Mouse (Mus musculus) splenic B cell, adult 2 months (primary cell): ENCODE measurements around the gene Hspe1.
"Not testable (repeated sequence)": the region's sequence is repeated elsewhere in the genome, so short reads cannot be mapped to it uniquely, and the experiment has no call there.

Experiments
- DNase-seq: peaks from one replicate; pipeline ENCODE4 v3.0.0-alpha.2; 2011; ENCODE audit warnings: low read depth, low spot score
- H3K27me3 ChIP-seq: 2 replicates; pipeline ENCODE4 v1.6.1; 2012; ENCODE audit warnings: mild to moderate bottlenecking, low read length, moderate library complexity, mixed read lengths; ENCODE audit not compliant: control insufficient read depth, poor library complexity, insufficient read depth, severe bottlenecking
- H3K36me3 ChIP-seq: 2 replicates; pipeline ENCODE4 v1.6.1; 2012; ENCODE audit warnings: mild to moderate bottlenecking, low read length, moderate library complexity, mixed read lengths; ENCODE audit not compliant: control insufficient read depth, poor library complexity, insufficient read depth, severe bottlenecking

The Hspe1 gene

GRCm38 (mm10) chr1:55087932-55088610, at the start of gene Hspe1, which contains the start of gene Hspd1:
Gene Hspe1 (plus strand): TSS chr1:55088132.
Gene Hspd1 (minus strand): TSS chr1:55088243.
- Histone ChIP-seq H3K27me3 (no peaks in the 10 kb centered on the region), H3K36me3 (peaks cover 13% of the 10 kb centered on the region)
- DNase-seq: peak; percentile 99

- no peak for DNase-seq
- Histone ChIP-seq H3K36me3 (no peaks in the 10 kb centered on the region), H3K27me3 (no peaks in the 10 kb centered on the region)
Observed at GRCm38 (mm10) chr1:55039944-55040343, 48.0 kb upstream of the Hspe1 start.

- H3K36me3 ChIP-seq: no peaks in the 10 kb centered on the region
- DNase-seq: no peak
- H3K27me3 ChIP-seq: no peaks in the 10 kb centered on the region
Observed at GRCm38 (mm10) chr1:55041691-55042090, 46.2 kb upstream of the Hspe1 start.

- no peaks in the 10 kb centered on the region for H3K27me3 ChIP-seq
- no peaks in the 10 kb centered on the region for H3K36me3 ChIP-seq
- DNase-seq: peak; percentile 59
Observed at GRCm38 (mm10) chr1:55042246-55042645, 45.7 kb upstream of the Hspe1 start.

GRCm38 (mm10) chr1:55043164-55043563, 44.8 kb upstream of the Hspe1 start:
- DNase-seq: no peak
- Histone ChIP-seq H3K36me3 (no peaks in the 10 kb centered on the region), H3K27me3 (no peaks in the 10 kb centered on the region)

GRCm38 (mm10) chr1:55048841-55049587, 38.9 kb upstream of the Hspe1 start:
- Histone ChIP-seq H3K27me3 (no peaks in the 10 kb centered on the region), H3K36me3 (no peaks in the 10 kb centered on the region)
- DNase-seq: no peak

GRCm38 (mm10) chr1:55051671-55052070, 36.3 kb upstream of the Hspe1 start:
- no peak for DNase-seq
- H3K27me3 ChIP-seq: no peaks in the 10 kb centered on the region
- no peaks in the 10 kb centered on the region for H3K36me3 ChIP-seq

GRCm38 (mm10) chr1:55052355-55052953, 35.5 kb upstream of the Hspe1 start, which contains the start of gene Coq10b:
Gene Coq10b (plus strand): TSS chr1:55052770.
- DNase-seq: peak; percentile 100
- H3K36me3 ChIP-seq: no peaks in the 10 kb centered on the region

GRCm38 (mm10) chr1:55053005-55053404, 34.9 kb upstream of the Hspe1 start:
- no peak for DNase-seq
- Histone ChIP-seq H3K36me3 (no peaks in the 10 kb centered on the region), H3K27me3 (no peaks in the 10 kb centered on the region)

More at GRCm38 (mm10) chr1:55052355-55052953, 35.5 kb upstream of the Hspe1 start, which contains the start of gene Coq10b:
- no peaks in the 10 kb centered on the region for H3K27me3 ChIP-seq

GRCm38 (mm10) chr1:55053596-55053995, 34.3 kb upstream of the Hspe1 start:
- Histone ChIP-seq H3K27me3 (no peaks in the 10 kb centered on the region), H3K36me3 (no peaks in the 10 kb centered on the region)
- no peak for DNase-seq

- DNase-seq: peak; percentile 67
- no peaks in the 10 kb centered on the region for H3K36me3 ChIP-seq
- H3K27me3 ChIP-seq: no peaks in the 10 kb centered on the region
Observed at GRCm38 (mm10) chr1:55055322-55056115, 32.4 kb upstream of the Hspe1 start.

GRCm38 (mm10) chr1:55058383-55058782, 29.5 kb upstream of the Hspe1 start:
- not testable (repeated sequence) for DNase-seq, H3K36me3 ChIP-seq, H3K27me3 ChIP-seq

GRCm38 (mm10) chr1:55061099-55061498, 26.8 kb upstream of the Hspe1 start:
- no peak for DNase-seq
- Histone ChIP-seq H3K36me3 (no peaks in the 10 kb centered on the region), H3K27me3 (no peaks in the 10 kb centered on the region)

- no peaks in the 10 kb centered on the region for H3K27me3 ChIP-seq
- no peak for DNase-seq
- no peaks in the 10 kb centered on the region for H3K36me3 ChIP-seq
Observed at GRCm38 (mm10) chr1:55061772-55062171, 26.2 kb upstream of the Hspe1 start.
